Mouse (Mus musculus) adrenal gland, adult 18-20 months (tissue): ENCODE measurements around the gene Myo1a. TPM values are rescaled to one million over a fixed set of nuclear protein-coding genes. Genes with fewer than 3 reads are reported as not detected.

ENCODE experiments used
- DNase-seq, 2 experiments: peaks; one replicate each; pipeline ENCODE4 v3.0.0; 2021 to 2022; ENCODE audit warnings: low spot score in 2 of 2
- total RNA-seq, 2 experiments: library from RNA; stranded (reverse); gene quantifications; 1 replicate in 1 of 2; 2 replicates in 1 of 2; pipeline ENCODE4 v1.2.3; 2021

Gene Myo1a
- total RNA-seq, 2 experiments from 2014 or later, result 0.83 to 35.2 TPM

DNA sequence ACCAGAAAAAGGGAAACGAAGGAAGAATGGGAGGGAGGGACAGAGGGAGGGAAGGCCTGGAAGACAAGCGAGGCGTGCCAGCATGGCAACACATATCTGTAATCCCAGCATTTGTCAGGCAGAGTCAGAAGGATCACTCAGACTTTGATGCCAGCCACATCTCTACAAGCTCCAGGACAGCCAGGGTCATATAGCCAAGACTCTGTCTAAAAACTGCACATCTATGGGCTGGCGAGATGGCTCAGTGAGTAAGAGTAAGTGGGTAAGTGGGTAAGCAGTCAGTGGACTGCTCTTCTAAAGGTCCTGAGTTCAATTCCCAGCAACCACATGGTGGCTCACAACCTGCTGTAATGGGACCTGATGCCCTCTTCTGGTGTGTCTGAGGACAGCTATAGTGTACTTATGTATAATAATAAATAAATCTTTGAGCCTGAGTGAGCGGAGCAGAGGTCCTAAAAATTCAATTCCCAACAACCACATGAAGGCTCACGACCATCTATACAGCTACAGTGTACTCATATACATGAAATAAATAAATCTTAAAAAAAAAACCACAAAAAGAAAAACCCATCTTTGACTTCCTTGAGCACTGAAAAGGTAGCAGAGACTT, 30.8 kb upstream of the Myo1a start:
- no peak for DNase-seq

GRCm38 (mm10) chr10:127674794-127675522, 30.0 kb upstream of the Myo1a start:
- DNase-seq, result peak; percentile 72 to 78

DNA sequence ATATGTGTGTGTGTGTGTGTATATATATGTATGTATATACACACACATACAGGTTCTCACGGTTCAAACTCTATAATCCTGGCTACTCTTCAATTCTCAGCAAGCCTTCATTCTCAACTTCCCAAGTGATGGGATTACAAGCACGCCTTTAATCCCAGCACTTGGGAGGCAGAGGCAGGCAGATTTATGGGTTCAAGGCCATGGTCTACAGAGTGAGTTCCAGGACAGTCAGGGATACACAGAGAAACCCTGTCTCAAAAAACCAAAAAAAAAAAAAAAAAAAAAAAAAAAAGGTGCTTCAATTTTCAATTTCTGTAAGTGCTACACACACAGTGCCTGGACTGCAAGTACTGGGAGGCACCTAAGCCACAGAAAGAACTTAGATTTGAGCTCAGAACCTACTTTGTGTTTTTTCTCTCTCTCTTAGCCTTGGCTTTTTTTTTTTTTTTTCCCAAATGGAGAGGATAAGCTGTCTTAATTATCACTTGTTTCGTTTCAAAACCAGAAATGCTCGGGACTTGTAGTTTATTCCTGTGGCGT, 29.0 kb upstream of the Myo1a start:
- DNase-seq, result no peak

DNA sequence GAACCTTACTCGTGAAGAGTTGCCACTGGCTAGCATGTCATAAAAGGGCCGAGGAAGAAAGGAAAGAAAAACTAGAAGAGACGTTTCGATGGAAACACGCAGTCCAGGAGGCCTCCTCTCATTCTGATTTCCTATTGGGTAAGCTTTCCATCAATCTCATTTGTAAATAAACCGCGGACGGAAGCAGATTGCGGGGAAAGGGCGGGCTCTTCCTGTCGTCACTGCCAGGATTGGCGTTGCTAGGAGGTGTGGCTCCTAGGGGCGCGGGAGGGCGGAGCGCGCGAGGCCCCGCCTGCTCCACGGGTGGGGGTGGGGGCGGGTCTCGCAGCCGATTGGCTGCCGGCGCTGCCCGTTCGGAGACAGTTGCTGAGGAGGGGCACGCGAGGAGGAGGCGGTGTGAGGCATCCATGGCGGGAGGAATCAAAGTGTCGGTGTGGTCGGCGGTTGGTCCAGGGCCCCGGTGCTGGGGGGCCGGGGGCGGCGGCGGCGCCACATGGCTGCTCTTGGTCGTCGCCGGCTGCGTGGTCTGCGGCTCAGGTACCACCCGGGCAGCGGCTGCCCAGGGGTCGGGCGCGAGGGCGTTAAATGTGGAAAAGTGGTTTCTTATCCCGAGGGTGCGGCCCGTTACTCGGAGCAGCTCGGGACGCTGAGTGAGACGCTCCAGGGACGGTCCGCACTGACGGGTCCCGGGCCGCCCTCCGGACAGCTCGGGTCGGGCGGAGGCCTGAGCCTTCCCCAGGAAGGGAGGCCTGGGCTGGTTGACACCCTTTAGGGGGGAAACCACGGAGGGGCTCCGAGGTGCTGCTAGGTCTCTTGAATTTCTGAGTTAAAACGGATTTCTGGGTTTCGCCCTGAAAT, 28.1 kb upstream of the Myo1a start:
- DNase-seq, result peak; percentile 80

DNA sequence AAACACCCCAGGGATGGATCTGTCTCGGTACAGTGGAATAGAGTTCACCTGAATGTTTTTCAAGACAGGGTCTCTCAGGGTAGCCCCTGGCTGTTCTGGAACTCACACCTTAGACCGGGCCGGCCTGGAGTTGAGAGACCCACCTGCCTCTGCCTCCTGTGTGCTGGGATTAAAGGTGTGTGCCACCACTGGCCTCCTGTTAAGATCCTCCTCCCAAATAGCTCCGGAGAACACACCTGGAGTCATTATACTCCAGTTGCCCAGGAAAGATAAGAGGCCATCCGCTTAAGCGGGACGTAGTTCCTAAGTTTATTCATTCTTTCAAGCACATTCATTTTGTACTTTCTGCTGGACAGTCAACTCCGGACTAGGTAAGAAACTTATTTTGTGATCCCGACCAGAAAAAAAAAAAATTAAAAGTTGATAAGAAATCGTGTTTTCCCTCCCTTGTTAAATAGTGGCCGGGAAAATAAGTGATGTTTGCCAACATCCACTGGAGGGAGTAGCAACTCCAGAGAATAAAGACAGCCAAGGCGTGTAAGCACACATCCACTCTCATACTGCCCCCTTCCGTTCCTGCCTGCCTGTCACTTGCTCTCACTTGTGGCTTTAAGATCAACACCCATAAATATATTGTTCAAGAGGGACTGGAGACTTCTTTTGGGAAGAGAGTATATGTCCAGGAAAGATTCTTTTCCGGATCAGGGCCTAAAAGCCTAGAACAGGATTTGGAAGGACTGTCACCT, 27.2 kb upstream of the Myo1a start:
- peak in 1 of 2 experiments; percentile 40 for DNase-seq

DNA sequence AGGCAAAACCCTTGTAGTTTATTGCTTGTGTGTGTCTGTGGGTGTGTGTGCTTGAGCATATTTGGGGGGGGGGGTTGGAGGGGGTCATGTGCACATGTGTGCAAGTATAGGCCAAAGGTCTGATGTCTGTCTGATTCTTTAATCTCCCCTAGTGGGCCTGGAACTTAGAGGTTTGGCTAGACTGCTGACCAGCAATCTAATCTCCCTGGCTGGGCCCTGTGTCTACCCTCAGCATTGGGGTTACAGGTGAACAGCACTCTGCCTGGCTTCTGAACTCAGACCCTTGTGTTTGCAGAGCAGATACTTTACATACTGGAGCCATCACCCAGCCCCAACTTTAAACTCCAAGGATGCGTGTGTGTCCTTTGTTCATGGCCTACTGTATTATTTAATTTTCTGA, 25.8 kb upstream of the Myo1a start:
- no peak for DNase-seq

DNA sequence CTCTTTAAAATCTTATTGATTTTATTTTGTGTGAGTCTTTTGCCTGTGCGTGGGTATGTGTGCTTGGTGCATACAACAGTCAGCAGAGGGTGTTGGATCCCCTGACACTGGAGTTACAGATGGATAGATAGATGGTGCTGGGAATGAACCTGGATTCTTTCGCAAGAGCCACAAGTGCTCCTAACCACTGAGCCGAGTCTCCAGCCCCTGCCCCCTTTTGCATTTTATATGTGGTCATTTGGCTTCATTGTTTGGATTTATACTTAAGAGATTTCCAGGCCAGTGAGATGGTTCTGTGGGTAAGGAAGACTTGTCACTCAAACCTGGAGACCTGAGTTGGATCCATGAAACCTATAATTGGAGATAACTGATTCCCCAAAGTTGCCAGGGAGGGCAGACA, 25.1 kb upstream of the Myo1a start:
- DNase-seq, result no peak

GRCm38 (mm10) chr10:127682886-127683285, 22.1 kb upstream of the Myo1a start:
- DNase-seq, result no peak

DNA sequence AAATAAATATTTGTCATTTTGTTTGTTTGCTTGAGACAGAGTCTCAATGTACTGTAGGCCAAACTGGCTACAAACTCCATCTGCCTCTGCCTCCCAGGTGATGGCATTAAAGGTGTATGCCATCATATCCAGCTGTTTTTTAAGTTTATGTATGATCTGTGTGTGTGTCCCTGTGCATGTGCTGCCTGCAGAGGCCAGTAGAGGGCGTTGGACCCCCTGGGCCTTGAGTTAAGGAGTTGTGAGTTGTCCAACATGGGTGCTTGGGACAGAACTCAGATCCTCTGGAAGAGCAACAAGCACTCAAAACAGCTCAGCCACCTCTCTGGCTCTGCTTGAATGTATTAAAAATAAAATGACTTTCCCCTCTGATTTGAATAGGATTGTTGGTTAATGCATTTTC, 13.9 kb upstream of the Myo1a start:
- no peak for DNase-seq

DNA sequence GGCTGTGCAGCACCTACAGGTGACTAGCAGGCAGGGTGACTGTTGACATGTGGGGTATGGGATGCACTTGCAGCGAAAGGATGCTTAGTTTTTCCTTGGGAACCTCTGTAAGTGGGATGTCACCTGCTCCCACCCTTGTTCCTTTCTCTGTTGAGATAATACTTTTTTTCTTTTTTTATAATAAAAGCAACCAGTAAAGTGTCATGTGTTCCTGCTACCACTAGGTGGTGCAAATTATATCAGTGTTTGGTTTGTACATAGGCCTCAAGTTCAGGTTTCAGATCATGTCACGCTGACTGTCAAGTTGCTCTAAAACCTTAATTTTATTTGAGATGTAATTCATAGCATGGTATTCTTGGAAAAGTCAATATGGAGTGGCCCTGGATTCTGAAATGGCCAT, 10.3 kb upstream of the Myo1a start:
- no peak for DNase-seq

- no peak for DNase-seq
Measured at GRCm38 (mm10) chr10:127695775-127696174, 9.2 kb upstream of the Myo1a start.

- DNase-seq, result peak in 1 of 2 experiments; percentile 47
Measured at GRCm38 (mm10) chr10:127698966-127699365, 6.0 kb upstream of the Myo1a start.

DNA sequence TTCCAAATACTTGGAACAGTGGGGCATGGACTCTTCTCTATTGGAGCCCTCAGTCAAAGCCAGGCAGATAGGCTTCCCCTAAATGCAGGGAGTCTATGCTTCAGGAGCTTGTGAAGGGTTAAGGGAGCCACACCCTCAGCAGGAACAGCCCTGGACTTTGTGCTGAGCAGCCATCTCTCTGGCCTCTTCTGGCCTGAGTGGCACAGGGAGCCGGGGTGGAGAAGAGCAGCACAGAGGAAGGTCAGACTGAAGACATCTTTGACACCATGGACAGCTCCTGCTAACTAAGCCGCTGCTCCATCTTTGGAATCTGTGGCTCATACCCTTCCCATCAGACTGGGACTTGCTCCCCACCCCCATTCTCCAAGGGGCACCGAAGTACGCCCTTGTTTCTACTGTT, 1.7 kb upstream of the Myo1a start:
- DNase-seq, result no peak

DNA sequence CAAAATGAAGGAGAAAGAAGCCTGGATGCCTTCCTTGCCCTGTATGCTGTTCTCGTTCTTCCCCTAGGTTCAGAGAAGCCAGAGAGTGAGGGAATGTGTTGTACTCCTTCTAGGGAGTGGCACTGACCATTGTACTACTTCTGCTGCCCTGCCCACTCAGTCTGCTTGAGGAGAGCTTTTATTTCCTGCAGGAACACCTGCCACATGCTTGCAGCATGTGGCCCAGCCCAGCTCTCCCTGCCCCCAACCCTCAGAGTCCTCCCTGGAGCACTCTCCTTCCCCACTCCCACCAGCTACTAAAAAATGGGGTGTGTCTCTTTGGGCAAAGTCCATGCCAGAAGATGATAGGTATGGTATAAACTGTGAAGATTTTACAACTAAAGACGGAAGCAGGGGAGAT, 677 bp upstream of the Myo1a start:
- DNase-seq, result no peak

DNA sequence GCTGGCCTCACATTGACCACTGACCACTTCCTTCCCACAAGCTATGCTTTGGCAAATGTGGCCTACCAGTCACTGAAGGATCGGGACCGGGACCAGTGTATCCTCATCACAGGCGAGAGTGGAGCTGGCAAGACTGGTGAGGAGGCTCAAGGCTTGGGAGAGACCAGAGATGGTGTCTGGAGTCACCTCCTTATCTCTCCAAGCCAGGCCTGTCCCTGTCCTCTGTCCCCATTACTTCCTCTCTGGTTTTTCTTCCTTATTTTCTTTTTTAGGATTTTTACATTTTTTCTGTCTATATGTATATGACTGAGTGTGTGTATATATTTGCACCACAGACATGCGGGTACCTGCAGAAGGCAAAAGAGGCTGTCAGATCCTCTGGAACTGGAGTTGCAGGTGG, 813 bp downstream of the Myo1a start:
- DNase-seq, result no peak

GRCm38 (mm10) chr10:127707721-127708120, 2.8 kb downstream of the Myo1a start:
- peak; percentile 64 to 68 for DNase-seq

DNA sequence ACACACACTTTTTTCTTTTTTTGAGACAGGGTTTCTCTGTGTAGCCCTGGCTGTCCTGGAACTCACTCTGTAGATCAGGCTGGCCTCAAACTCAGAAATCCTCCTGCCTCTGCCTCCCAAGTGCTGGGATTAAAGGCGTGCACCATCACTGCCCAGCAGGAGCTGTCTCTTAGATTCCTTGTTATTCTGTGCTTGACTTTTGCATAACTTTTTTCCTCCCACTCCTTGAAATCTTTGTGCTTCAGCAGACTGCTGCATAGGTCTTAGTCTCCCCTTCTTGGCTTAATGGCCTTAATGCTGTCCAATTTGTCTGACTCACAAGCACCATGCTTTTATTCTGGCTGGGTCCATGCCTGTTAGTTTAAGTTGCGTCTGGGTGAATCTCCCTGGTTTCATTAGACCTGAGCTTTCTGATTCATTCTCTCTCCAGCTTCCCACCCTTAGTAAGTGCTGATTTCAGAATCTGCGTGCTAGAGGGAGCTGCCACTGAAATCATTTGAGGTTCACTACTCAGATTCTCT, 3.9 kb downstream of the Myo1a start:
- no peak for DNase-seq

GRCm38 (mm10) chr10:127710331-127710730, 5.4 kb downstream of the Myo1a start:
- DNase-seq, result no peak

DNA sequence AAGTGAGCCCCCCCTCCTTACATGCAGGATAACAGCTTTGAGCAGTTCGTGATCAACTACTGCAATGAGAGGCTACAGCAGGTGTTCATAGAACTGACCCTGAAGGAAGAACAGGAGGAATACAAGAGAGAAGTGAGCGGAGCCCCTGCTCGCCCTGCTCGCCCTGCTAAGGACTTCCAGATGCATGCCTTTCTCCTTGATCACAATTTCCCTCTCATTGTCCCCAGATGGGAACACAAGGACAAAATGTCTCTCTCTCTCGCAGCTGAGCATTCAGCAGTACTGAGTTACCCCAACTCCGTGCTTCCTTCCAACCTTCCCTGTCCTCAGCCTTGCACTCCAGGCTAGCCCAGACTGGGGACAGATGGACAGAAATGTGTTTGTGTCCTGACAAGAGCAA, 7.8 kb downstream of the Myo1a start:
- no peak for DNase-seq

DNA sequence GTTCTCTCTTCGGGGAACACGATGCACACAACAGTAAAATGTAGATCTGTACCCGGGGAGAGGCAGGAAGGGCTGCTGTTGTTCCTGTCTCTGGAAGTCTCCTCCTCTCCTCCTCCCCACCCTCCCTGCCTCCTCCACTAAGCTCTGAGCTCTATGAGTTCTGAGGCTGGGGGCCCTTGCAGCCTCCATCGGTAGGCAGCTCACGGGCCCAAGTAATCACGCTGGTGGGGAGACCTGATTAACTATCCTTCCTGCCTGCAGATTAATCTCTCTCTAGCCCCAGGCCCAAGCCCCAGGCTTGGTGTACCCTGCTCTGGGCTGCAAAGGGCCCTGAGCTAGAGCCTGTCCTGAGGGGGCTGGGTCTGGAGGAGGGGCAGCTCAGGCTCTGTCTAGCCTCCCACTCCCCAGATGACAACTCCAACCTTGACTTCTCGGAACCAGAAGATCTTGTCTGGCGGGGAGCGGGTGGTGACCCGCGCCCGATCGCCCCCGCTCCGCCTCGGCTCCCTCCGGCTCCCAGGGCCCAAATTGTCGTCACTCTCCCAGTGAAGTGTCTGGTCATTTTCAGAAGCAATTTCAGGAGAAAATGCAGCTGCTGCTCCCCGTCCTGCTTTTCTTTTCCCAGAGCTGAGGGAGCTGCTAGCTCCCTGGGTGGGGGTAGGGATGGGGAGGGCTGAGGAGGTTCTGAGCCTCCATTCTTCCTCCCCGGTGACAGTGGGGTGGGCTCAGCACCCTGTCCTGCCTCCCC, 16.9 kb downstream of the Myo1a start:
- DNase-seq, result no peak
